Mouse (Mus musculus): Measurements from ENCODE around the gene Arhgdia.

Gene Arhgdia

GRCm38 (mm10) chr11:120578694-120579243 is 2.7 kb downstream of the Arhgdia start:
- no peak for DNase-seq (ENCODE audit: low read depth, low spot score)

- no peak for DNase-seq (ENCODE audit: low read depth, low spot score)
Measured at GRCm38 (mm10) chr11:120578024-120578693, 3.3 kb downstream of the Arhgdia start.

GRCm38 (mm10) chr11:120577211-120578023 is 4.0 kb downstream of the Arhgdia start:
- peak; percentile 60 for DNase-seq (ENCODE audit: low read depth, low spot score)

GRCm38 (mm10) chr11:120576365-120576981 is 5.0 kb downstream of the Arhgdia start:
- DNase-seq (ENCODE audit: low read depth, low spot score), result no peak

GRCm38 (mm10) chr11:120575940-120576339 is 5.5 kb downstream of the Arhgdia start:
- no peak for DNase-seq (ENCODE audit: low read depth, low spot score)

GRCm38 (mm10) chr11:120575046-120575445 is 6.4 kb downstream of the Arhgdia start:
- DNase-seq (ENCODE audit: low read depth, low spot score), result no peak

- no peak for DNase-seq (ENCODE audit: low read depth, low spot score)
Measured at GRCm38 (mm10) chr11:120574278-120574600, 7.2 kb downstream of the Arhgdia start.

GRCm38 (mm10) chr11:120573585-120574277 is 7.7 kb downstream of the Arhgdia start:
- peak; percentile 32 for DNase-seq (ENCODE audit: low read depth, low spot score)

GRCm38 (mm10) chr11:120572752-120573584 is 8.5 kb downstream of the Arhgdia start, which contains the start of gene P4hb:
Gene P4hb (minus strand): TSS chr11:120573253.
- peak; percentile 100 for DNase-seq (ENCODE audit: low read depth, low spot score)

- DNase-seq (ENCODE audit: low read depth, low spot score), result no peak
Measured at GRCm38 (mm10) chr11:120572417-120572751, 9.0 kb downstream of the Arhgdia start.

- DNase-seq (ENCODE audit: low read depth, low spot score), result no peak
Measured at GRCm38 (mm10) chr11:120571754-120572416, 9.5 kb downstream of the Arhgdia start.

- DNase-seq (ENCODE audit: low read depth, low spot score), result no peak
Measured at GRCm38 (mm10) chr11:120571122-120571521, 10.3 kb downstream of the Arhgdia start.

- no peak for DNase-seq (ENCODE audit: low read depth, low spot score)
Measured at GRCm38 (mm10) chr11:120568324-120568723, 13.1 kb downstream of the Arhgdia start.

GRCm38 (mm10) chr11:120565114-120565513 is 16.3 kb downstream of the Arhgdia start:
- DNase-seq (ENCODE audit: low read depth, low spot score), result no peak

- DNase-seq (ENCODE audit: low read depth, low spot score), result no peak
Measured at GRCm38 (mm10) chr11:120562949-120563348, 18.5 kb downstream of the Arhgdia start.

GRCm38 (mm10) chr11:120560952-120561728 is 20.3 kb downstream of the Arhgdia start:
- DNase-seq (ENCODE audit: low read depth, low spot score), result no peak

- peak; percentile 44 for DNase-seq (ENCODE audit: low read depth, low spot score)
Measured at GRCm38 (mm10) chr11:120558843-120559242, 22.6 kb downstream of the Arhgdia start.

GRCm38 (mm10) chr11:120555260-120555659 is 26.2 kb downstream of the Arhgdia start:
- no peak for DNase-seq (ENCODE audit: low read depth, low spot score)

GRCm38 (mm10) chr11:120554834-120555233 is 26.6 kb downstream of the Arhgdia start:
- DNase-seq (ENCODE audit: low read depth, low spot score), result no peak

GRCm38 (mm10) chr11:120552736-120553135 is 28.7 kb downstream of the Arhgdia start:
- no peak for DNase-seq (ENCODE audit: low read depth, low spot score)
